Mouse (Mus musculus) liver, adult (tissue): ENCODE results near the gene Snx17.
A peak's percentile ranks its signal among the peaks of the same experiment; 100 is the strongest.

Experiments
- GATA4 ChIP-seq: IDR thresholded peaks from 2 replicates; pipeline ENCODE4 v1.6.1; 2014; ENCODE audit warnings: mild to moderate bottlenecking, low read length; ENCODE audit not compliant: insufficient replicate concordance

The Snx17 gene

DNA sequence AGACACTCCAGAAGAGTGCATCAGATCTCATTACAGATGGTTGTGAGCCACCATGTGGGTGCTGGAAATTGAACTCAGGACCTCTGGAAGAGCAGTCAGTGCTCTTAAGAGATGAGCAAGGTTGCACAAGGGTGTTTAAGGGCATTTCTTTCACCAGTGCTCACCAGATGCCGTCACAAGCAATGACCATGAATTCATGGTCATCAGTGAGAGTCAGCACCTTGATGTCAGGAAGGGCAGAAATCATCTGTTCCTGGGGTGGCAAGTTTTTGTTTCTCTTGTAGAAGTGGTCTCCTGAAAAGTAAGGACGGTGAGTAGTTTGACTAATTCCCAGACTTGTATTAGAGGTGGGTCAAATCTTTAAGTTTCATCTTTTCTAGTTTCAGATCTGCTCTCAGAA lies 10.8 kb downstream of the Snx17 start:
- no peak for TF ChIP-seq GATA4

DNA sequence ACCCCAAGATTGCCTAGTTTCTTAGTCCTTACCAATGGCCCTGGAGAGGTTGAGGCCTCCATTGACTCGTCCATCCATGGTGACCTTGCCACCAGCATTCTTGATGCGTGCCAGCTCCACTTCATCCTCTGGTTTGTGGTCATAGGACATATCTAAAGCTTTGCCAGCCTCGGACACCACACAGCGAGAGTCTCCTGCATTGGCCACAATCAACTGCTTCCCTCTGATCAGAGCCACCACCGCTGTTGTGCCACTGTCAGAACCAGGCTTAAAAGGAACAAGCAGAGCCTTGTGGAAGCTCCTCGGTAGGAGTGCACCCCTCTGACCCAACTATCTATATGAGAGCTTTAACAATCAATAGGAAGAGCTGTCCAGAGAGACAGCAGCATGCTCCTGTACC lies 11.4 kb downstream of the Snx17 start:
- TF ChIP-seq GATA4 = no peak

DNA sequence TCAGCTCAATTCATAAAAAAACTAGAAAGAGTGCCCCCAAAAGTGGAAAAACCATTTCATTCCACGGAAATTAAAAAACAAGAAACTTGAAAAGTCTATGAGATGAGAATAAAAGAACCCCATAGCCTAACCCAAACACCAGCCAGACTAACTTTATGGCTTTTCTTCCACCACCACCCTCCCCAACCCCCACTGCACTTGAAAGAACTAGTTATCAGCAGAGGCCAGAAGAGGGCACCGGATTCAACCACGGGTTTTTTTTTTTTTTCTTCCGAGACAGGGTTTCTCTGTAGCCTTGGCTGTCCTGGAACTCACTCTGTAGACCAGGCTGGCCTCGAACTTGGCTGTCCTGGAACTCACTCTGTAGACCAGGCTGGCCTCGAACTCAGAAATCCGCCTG lies 25.3 kb downstream of the Snx17 start:
- TF ChIP-seq GATA4 = no peak

DNA sequence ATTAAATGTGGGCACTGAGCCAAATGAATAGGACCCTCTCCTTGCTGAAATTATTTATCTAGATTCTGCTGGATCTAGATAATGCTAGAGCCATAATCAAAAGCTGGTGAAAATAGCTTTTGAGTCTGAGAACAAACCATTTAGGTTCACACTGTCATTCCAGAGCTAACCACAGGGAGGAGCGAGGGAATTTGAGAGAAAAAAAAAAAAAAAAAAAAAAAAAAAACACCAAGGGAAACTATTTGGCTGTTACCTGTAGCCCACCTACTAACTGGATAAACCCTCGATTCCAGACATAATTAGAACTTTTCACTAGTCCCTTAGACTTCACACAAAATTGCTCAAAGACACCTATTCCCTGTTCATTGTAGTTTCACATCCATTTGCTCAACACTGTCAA lies 26.0 kb downstream of the Snx17 start:
- TF ChIP-seq GATA4 = no peak

DNA sequence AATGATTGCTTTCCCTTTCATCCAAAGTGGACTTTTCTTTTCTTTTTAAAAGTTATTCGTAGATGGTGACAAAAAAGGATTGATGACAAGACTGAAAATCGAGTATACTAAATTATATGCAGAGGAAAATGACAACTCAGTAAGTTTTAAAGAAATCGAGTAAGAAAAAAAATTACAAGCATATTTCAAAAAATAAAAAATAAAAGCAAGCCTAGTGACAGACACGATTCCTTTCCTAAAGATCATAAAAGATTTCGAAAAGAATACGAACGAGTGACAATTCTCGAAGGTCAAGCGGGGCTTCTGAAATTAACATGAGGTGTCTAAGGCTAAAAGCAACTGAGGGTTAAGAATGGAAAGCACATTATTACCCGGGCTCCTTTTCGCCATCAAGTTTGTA lies 26.4 kb downstream of the Snx17 start:
- no peak for TF ChIP-seq GATA4

DNA sequence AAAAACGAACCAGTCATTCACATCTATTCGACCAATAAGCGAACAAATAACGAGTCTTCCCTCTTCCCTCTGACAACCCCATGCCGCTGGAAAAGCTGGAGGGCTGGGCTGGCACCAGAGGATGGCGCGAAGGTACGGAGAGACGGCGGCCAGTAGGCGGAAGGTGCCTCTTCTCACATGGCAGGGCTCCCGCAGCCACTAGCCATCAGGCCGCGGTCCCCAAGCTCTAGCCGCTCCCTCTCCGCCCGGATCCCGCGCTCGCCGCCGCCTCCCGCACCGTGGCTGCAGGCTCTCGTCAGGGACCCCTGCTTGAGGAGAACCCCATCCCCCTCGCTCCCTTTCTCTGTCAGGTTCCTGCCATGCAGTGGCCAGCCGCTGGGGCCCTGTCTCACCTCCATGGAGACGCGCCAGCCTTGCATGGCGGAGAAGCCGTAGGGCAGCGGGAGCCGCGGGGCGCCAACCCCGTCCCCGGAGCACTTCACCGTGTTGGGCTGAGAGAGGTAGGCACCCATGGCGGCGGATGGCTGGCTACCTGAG lies 27.0 kb downstream of the Snx17 start:
- TF ChIP-seq GATA4 = no peak

DNA sequence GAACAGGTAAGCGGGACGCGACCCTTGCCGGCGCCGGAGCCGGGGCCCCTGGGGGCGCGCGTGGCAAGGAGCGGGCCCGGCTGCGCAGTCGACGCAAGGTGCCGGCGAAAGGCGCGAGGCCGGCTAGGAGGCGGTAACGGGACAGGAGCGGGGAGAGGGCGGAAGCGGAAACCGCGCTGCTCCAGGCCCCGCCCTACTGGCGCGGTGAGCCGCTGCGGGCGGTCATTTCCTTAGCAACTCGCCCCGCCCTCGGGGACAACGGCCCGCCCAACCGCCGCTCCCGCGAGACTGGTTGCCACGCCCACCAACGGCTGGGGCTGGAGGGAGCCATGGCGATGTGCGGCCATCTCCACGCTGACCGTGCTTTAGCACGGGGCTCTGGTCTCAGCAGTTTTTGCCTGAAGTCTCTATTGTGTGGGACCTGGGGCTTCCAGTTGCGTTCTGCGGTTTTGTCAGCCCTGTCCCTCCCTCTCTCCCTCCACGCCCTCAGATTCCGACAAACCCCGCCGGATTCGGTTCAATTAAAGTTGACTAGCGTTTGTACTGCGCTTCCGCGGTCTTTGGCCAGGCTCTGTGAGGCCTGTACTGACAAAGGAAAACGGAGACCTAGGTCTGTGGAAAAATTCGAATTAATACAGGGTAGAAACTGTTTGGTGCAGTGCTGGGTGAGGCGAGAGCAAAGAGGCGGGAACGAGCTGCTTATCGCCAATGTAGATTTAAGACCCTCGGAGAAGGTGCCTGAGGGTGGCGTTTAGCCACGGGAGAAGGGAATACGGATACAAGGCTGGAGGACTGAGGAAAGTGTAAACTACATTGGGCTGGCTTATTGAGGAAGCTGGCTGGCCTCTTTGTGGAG lies 27.6 kb downstream of the Snx17 start, which contains the start of gene Ppm1g:
Gene Ppm1g (minus strand): TSS at position 240 of the 856 bp plus-strand sequence.
- peak; percentile 6; the same call in 1 of the 2 replicates for TF ChIP-seq GATA4

DNA sequence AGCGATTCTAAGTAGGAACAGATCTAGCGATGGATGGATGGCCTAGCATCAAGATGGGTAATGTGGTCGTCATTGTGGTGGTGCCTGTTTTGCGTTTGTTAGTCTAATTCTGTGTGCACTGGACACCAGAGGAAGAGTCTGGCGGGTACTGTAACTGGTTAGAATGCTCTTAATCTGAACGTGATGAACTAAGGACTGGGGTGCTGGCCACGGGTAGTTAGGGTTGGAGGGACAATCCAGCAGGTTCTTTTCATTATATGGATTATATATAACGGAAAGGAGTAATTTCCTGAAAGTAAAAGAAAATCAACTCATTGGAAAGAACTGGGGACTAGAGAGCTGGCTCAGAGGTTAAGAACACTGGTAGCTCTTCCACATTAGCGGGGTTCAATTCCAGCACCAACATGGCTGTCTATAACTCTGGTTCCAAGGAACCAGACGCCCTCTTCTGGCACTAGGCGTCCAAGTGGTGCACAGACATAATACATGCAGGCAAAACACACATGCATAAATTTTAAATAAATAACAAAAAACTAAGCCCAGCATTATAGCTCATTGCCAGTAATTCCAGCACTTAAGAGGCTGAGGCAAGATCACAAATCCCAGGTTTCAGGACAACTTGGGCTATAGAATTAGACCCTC lies 28.4 kb downstream of the Snx17 start:
- no peak for TF ChIP-seq GATA4

DNA sequence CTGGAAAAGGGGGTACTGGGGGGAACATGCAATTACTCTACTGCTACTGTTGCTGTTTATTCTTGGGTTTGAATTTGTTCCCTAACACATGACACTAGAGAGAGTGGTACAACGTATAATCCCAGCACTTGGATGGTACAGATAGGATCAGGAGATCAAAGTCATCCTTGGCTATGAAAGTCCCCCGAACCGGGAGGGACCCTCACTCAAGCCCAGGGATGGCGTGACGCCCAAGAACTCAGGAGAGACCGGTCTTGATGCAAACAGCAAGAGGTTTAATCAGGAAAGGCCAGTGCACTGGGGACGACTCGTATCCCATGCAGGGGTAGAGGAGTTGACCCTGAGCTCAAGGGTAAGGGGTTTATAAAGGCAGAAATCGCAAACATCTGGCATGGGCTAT lies 29.7 kb downstream of the Snx17 start:
- TF ChIP-seq GATA4 = no peak

DNA sequence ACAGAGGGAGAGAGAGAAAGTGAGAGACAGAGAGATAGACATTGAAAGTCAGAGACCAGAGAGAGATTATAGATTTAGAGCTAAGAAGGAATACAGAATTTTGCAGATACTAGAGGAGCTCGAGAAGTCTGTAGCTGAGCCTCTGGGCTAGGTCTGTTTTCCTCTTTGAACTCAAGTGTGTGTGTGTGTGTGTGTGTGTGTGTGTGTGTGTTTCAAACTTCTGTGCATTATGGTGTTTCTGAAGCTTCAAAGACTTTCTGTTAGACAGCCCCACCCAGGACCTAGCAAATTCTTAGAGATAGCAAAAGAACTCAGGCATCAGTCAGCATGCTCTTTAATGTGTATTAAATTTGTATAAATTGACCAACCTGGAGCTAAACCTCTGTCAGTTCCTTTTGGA lies 33.6 kb downstream of the Snx17 start:
- no peak for TF ChIP-seq GATA4

DNA sequence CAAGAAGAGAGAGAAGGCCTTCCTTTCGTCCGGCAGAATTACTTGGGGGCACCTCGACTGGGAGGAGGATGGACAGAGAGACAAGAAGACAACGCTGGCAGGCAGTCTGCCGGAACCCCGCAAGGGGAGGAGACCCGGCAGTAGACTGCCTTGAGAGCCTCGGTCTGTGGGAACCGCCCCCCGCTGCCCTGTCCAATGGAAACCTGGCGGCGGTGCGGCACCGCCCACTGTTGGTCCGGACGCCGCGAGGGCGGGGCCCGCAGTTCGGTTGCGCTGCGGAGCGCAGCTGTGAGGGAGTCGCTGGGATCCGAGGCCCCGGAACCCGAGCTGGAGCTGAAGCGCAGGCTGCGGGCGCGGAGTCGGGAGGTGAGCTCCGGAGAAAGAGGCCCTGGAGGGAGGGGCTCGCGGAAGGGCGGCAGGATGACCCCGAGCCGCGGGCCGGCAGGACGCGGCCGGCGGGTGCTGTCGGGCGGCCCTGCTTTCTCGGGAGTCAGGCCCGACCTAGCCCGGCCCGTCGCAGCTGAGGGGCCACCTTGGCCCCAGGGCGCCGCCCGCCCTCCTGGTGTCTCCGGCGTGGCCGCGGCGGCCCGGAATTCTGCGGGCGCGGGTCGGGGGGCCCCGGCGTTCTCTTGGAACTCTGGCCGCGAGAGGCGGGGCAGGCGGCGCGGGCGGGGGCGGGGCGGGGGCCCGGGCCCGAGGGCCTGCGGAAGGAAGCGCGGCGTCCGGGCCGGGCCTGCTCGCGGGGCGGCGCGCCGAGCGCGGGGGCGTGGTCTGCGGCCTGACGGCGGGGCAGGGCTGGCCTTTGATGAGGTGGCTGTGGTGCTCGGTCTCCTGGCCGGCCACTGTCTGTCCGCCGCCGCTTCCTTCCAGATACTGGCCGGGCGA lies 47.9 kb downstream of the Snx17 start, which contains the start of the genes Nrbp1 and Gm9970:
Gene Nrbp1 (plus strand): TSS at position 228 of the 885 bp plus-strand sequence.
Gene Gm9970 (minus strand): TSS at position 596 of the 885 bp plus-strand sequence.
- TF ChIP-seq GATA4 = no peak; the same call in 1 of the 2 replicates

DNA sequence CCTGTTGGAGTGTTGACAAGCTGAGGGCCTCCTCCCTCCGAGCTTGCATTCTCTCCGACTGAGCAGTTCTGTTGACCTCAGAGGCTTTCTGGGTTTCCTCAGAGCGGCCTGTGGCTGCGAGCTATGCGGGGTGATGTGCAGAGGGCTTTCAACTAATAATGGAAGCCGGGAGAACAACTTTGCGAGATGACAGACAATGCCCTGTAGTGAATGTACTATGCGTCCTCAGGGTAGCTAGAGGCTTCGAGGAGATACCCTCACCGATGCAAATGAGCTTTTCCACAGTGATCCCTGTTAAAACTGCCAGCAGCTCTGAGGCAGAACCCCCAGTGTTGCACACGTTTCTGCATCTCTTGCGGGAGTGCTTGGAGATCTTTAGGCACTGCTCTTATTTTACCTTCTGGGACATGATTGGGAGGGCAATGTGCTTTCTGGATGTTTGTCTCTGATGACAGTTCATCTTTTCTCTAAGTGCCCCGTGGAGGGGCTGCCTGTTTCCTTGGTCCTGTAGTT lies 48.6 kb downstream of the Snx17 start:
- no peak for TF ChIP-seq GATA4

DNA sequence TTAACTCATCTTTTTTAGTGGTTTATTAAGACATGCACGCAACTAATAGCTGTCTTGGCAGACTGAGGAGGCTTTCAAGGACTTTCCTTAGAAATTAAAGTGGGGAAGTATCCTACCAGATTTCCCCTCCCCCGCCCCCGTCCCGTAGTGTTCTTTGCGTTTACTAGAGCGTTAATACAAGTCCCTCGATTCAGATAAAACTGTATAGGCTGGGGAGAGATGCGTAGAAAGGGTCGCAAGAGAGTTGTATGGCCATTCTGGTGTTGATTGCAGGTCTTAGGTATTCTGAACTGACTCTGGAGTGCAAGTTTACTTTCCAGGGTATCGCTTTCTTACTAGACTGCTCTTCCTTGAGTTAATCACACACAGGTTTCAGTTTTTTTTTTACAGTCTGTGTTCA lies 49.2 kb downstream of the Snx17 start:
- TF ChIP-seq GATA4 = no peak
